Mouse (Mus musculus) liver, postnatal 0 days (tissue): ENCODE results near the gene Bcl2l11.

Experiments
- CTCF ChIP-seq: sonication (generic); IDR thresholded peaks from 2 replicates; pipeline ENCODE4 v1.5.1; 2016; ENCODE audit warnings: antibody characterized with exemption, low read depth
- EP300 ChIP-seq: IDR thresholded peaks from 2 replicates; pipeline ENCODE4 v1.6.1; 2016; ENCODE audit warnings: antibody characterized with exemption, low read depth, mild to moderate bottlenecking

DNA sequence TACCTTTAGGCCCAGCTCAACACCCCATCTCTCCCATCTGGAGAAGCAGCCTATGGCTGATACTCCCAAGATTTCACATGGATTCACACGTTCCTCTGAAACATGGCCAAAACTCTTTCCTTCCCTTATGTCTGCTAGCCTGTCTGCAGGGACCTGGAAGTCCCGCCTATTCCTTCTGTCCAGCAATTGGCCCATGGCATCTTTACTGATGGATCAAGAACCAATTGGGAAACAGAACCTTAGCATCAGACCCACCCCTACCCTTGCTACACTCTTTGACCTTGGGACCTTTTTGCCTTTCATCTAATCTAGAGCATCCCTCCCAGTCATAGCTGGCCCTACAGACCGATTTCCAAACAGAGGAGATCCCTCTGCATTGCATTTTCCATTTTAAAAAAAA lies 11.2 kb upstream of the Bcl2l11 start:
- TF ChIP-seq CTCF (no peak), EP300 (no peak)
